Mouse (Mus musculus) heart, embryonic 16.5 days (tissue): ENCODE results near the gene Rer1. TPM values are rescaled to one million over a fixed set of nuclear protein-coding genes. Genes with fewer than 3 reads are reported as not detected.
"Not testable (repeated sequence)": the region's sequence is repeated elsewhere in the genome, so short reads cannot be mapped to it uniquely, and the experiment has no call there.

Source experiments
- ATAC-seq: fragments of 200-750 bp; cut with Nextera tagmentation; replicated peaks from 2 replicates; pipeline ENCODE4 v1.8.0; 2017; ENCODE audit warnings: moderate number of reproducible peaks; ENCODE audit not compliant: insufficient read depth, low FRiP score; ENCODE audit errors: extremely low read depth
- H3K27ac ChIP-seq: fragments of 300-500 bp; sonication (generic); 2 replicates; pipeline ENCODE4 v1.5.1; 2014; ENCODE audit warnings: mild to moderate bottlenecking, low read length, control low read depth, moderate library complexity
- H3K27me3 ChIP-seq: fragments of 300-500 bp; sonication (generic); 2 replicates; pipeline ENCODE4 v1.6.1; 2014; ENCODE audit warnings: low read length, mixed read lengths; ENCODE audit not compliant: control insufficient read depth, insufficient read depth
- H3K36me3 ChIP-seq: fragments of 300-500 bp; sonication (generic); 2 replicates; pipeline ENCODE4 v1.6.1; 2014; ENCODE audit not compliant: control insufficient read depth, insufficient read depth
- H3K4me1 ChIP-seq: fragments of 300-500 bp; sonication (generic); 2 replicates; pipeline ENCODE4 v1.6.1; 2014; ENCODE audit warnings: low read length, mixed read lengths; ENCODE audit not compliant: control insufficient read depth, insufficient read depth
- H3K4me2 ChIP-seq: fragments of 300-500 bp; sonication (generic); 2 replicates; pipeline ENCODE4 v1.6.1; 2014; ENCODE audit warnings: low read depth, mild to moderate bottlenecking, control low read depth, low read length
- H3K4me3 ChIP-seq: fragments of 300-500 bp; sonication (generic); 2 replicates; pipeline ENCODE4 v1.5.1; 2014; ENCODE audit warnings: mild to moderate bottlenecking, control low read depth, low read length
- H3K9ac ChIP-seq: fragments of 300-500 bp; sonication (generic); 2 replicates; pipeline ENCODE4 v1.6.1; 2014; ENCODE audit warnings: low read length, control low read depth
- H3K9me3 ChIP-seq: fragments of 300-500 bp; sonication (generic); replicated peaks from 2 replicates; pipeline ENCODE4 v1.6.1; 2016; ENCODE audit warnings: low read length; ENCODE audit not compliant: control insufficient read depth
- WGBS: fragments of 180-500 bp; shearing (Covaris S2); extraction: QIAGEN DNeasy Blood & Tissue Kit; methylation state at CpG from one replicate; pipeline ENCODE4 v1.1.7; 2014; 5-methylcytosine and 5-hydroxymethylcytosine counted together
- polyA plus RNA-seq: library from polyadenylated mRNA; unstranded; fragments of >200 nt; fragmentation: Nextera tagmentation; extraction: Ambion mirVana; gene quantifications from 2 replicates; pipeline ENCODE4 v1.2.1, GENCODE M21; 2015

Rer1 gene
- polyA plus RNA-seq, 1 experiment from 2014 or later, result 138 TPM

GRCm38 (mm10) chr4:155085206-155086107, 725 bp downstream of the Rer1 start:
- WGBS, result 6% methylated on average over 32 of the region's 35 CpGs
- H3K9me3 ChIP-seq, result no peaks in the 10 kb centered on the region
- H3K36me3 ChIP-seq, result peaks cover 12% of the 10 kb centered on the region

GRCm38 (mm10) chr4:155084351-155084750, 1.8 kb downstream of the Rer1 start:
- Histone ChIP-seq H3K27ac (no peak overlapping the region), H3K27me3 (no peaks in the 10 kb centered on the region), H3K9ac (peak overlapping the region; percentile 38; the same call in 1 of the 2 replicates), H3K4me3 (no peak overlapping the region), H3K4me2 (peak overlapping the region; percentile 65; the same call in 1 of the 2 replicates), H3K36me3 (peaks cover 20% of the 10 kb centered on the region), H3K4me1 (peaks cover 24% of the 10 kb centered on the region), H3K9me3 (no peaks in the 10 kb centered on the region)
- ATAC-seq, result no peak
- 84% methylated on average over 7 of the region's 7 CpGs for WGBS

More at GRCm38 (mm10) chr4:155085206-155086107, 725 bp downstream of the Rer1 start:
- H3K27ac ChIP-seq, result peak overlapping the region; percentile 94
- H3K27me3 ChIP-seq, result no peaks in the 10 kb centered on the region
- H3K4me2 ChIP-seq, result peak overlapping the region; percentile 65
- peaks cover 24% of the 10 kb centered on the region for H3K4me1 ChIP-seq
- H3K4me3 ChIP-seq, result peak overlapping the region; percentile 93
- peak overlapping the region; percentile 94 for H3K9ac ChIP-seq
- no peak; the same call in 1 of the 2 replicates for ATAC-seq

GRCm38 (mm10) chr4:155083553-155083952, 2.6 kb downstream of the Rer1 start:
- Histone ChIP-seq H3K9ac (no peak overlapping the region), H3K4me1 (peaks cover 24% of the 10 kb centered on the region), H3K4me3 (no peak overlapping the region), H3K4me2 (no peak overlapping the region), H3K27ac (no peak overlapping the region), H3K9me3 (no peaks in the 10 kb centered on the region), H3K27me3 (no peaks in the 10 kb centered on the region), H3K36me3 (peaks cover 24% of the 10 kb centered on the region)
- WGBS, result 87% methylated on average over 4 of the region's 4 CpGs
- no peak for ATAC-seq

- H3K4me2 ChIP-seq, result no peak overlapping the region
- H3K4me1 ChIP-seq, result peaks cover 12% of the 10 kb centered on the region
- no peaks in the 10 kb centered on the region for H3K27me3 ChIP-seq
- no peak overlapping the region for H3K27ac ChIP-seq
- ATAC-seq, result no peak
- no peak overlapping the region for H3K9ac ChIP-seq
- peaks cover 52% of the 10 kb centered on the region for H3K36me3 ChIP-seq
- WGBS, result 87% methylated on average over 6 of the region's 6 CpGs
- no peaks in the 10 kb centered on the region for H3K9me3 ChIP-seq
- H3K4me3 ChIP-seq, result no peak overlapping the region
Measured at GRCm38 (mm10) chr4:155079666-155080065, 6.5 kb downstream of the Rer1 start.

GRCm38 (mm10) chr4:155078808-155079207, 7.4 kb downstream of the Rer1 start:
- ATAC-seq, H3K27me3 ChIP-seq, H3K9ac ChIP-seq, H3K4me3 ChIP-seq, H3K27ac ChIP-seq, H3K4me1 ChIP-seq, H3K4me2 ChIP-seq, H3K9me3 ChIP-seq: not testable (repeated sequence)
- 85% methylated on average over 10 of the region's 10 CpGs for WGBS
- peaks cover 60% of the 10 kb centered on the region for H3K36me3 ChIP-seq

GRCm38 (mm10) chr4:155076677-155077076, 9.5 kb downstream of the Rer1 start:
- 79% methylated on average over 9 of the region's 9 CpGs for WGBS
- no peak for ATAC-seq
- H3K27me3 ChIP-seq, result no peaks in the 10 kb centered on the region
- peaks cover 74% of the 10 kb centered on the region for H3K36me3 ChIP-seq
- H3K4me1 ChIP-seq, result no peaks in the 10 kb centered on the region
- no peak overlapping the region for H3K4me3 ChIP-seq
- no peak overlapping the region for H3K27ac ChIP-seq
- no peak overlapping the region for H3K9ac ChIP-seq
- H3K4me2 ChIP-seq, result no peak overlapping the region
- H3K9me3 ChIP-seq, result no peaks in the 10 kb centered on the region

- no peaks in the 10 kb centered on the region for H3K4me1 ChIP-seq
- ATAC-seq, result no peak
- no peaks in the 10 kb centered on the region for H3K9me3 ChIP-seq
- no peak overlapping the region for H3K4me3 ChIP-seq
- WGBS, result 89% methylated on average over 2 of the region's 2 CpGs
- H3K27me3 ChIP-seq, result no peaks in the 10 kb centered on the region
- H3K36me3 ChIP-seq, result peaks cover 75% of the 10 kb centered on the region
- H3K27ac ChIP-seq, result no peak overlapping the region
- H3K4me2 ChIP-seq, result no peak overlapping the region
- no peak overlapping the region for H3K9ac ChIP-seq
Measured at GRCm38 (mm10) chr4:155075813-155076212, 10.4 kb downstream of the Rer1 start.

- Histone ChIP-seq H3K4me3 (no peak overlapping the region), H3K27me3 (no peaks in the 10 kb centered on the region), H3K27ac (no peak overlapping the region), H3K9ac (no peak overlapping the region), H3K9me3 (no peaks in the 10 kb centered on the region), H3K4me2 (no peak overlapping the region), H3K4me1 (no peaks in the 10 kb centered on the region), H3K36me3 (peaks cover 73% of the 10 kb centered on the region)
- ATAC-seq, result no peak
- WGBS, result 87% methylated on average over 9 of the region's 9 CpGs
Measured at GRCm38 (mm10) chr4:155075137-155075536, 11.0 kb downstream of the Rer1 start.

GRCm38 (mm10) chr4:155074418-155074817, 11.8 kb downstream of the Rer1 start:
- WGBS, result 77% methylated on average over 9 of the region's 9 CpGs
- H3K27ac ChIP-seq, result no peak overlapping the region

More at GRCm38 (mm10) chr4:155074418-155074817, 11.8 kb downstream of the Rer1 start:
- no peak overlapping the region for H3K4me3 ChIP-seq
- H3K9ac ChIP-seq, result no peak overlapping the region
- ATAC-seq, result no peak
- no peaks in the 10 kb centered on the region for H3K4me1 ChIP-seq
- no peaks in the 10 kb centered on the region for H3K27me3 ChIP-seq
- peaks cover 73% of the 10 kb centered on the region for H3K36me3 ChIP-seq
- no peak overlapping the region for H3K4me2 ChIP-seq
- no peaks in the 10 kb centered on the region for H3K9me3 ChIP-seq
